Mouse (Mus musculus): ENCODE measurements around the gene Mlana. TPM values are rescaled to one million over a fixed set of nuclear protein-coding genes. Genes with fewer than 3 reads are reported as not detected.
A peak's percentile ranks its signal among the peaks of the same experiment; 100 is the strongest.

Gene Mlana
- total RNA-seq, 2 experiments from 2014 or later: 0.56 to 0.79 TPM

GRCm38 (mm10) chr19:29718476-29718875, 20.9 kb downstream of the Mlana start:
- no peak for TF ChIP-seq CTCF (conservative IDR thresholded peaks at IDR 0.05)
- Histone ChIP-seq H3K27ac (no peak overlapping the region), H3K4me3 (no peak overlapping the region)
- DNase-seq (ENCODE audit: low spot score in 2 of 2): no peak

GRCm38 (mm10) chr19:29735421-29735820, 37.8 kb downstream of the Mlana start:
- no peak for TF ChIP-seq CTCF (conservative IDR thresholded peaks at IDR 0.05)
- Histone ChIP-seq H3K27ac (no peak overlapping the region), H3K4me3 (no peak overlapping the region)
- DNase-seq (ENCODE audit: low spot score in 2 of 2): no peak

DNA sequence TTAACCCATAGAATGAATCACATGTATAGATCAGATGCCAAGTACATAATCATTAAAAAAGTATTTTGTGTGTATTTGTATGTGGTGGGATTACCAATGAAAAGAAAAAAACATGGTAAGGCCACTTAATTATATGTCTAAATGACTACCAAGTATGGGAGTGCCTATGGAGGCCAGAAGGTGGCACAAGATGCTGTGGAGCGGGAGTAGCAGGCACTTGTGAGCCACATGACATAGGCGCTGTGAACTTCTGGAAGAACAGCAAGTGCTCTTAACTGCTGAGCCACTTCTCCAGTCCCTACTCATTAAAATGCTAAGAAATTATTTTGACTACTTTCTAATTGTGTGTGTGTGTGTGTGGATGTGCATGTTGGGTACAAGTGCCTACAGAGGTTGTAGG, 42.0 kb downstream of the Mlana start:
- Histone ChIP-seq H3K4me3 (no peak overlapping the region), H3K27ac (no peak overlapping the region)
- no peak for DNase-seq (ENCODE audit: low spot score in 2 of 2)
- TF ChIP-seq CTCF (conservative IDR thresholded peaks at IDR 0.05): peak; percentile 23; the same call in 1 of the 2 replicates

GRCm38 (mm10) chr19:29740661-29741060, 43.0 kb downstream of the Mlana start:
- no peak for DNase-seq (ENCODE audit: low spot score in 2 of 2)
- Histone ChIP-seq H3K4me3 (no peak overlapping the region), H3K27ac (no peak overlapping the region)
- TF ChIP-seq CTCF (conservative IDR thresholded peaks at IDR 0.05): no peak

- no peak for TF ChIP-seq CTCF (conservative IDR thresholded peaks at IDR 0.05)
- Histone ChIP-seq H3K27ac (no peak overlapping the region), H3K4me3 (no peak overlapping the region)
- DNase-seq (ENCODE audit: low spot score in 2 of 2): no peak
Measured at GRCm38 (mm10) chr19:29743531-29743930, 45.9 kb downstream of the Mlana start.

- no peak overlapping the region for H3K4me3 ChIP-seq
- no peak for TF ChIP-seq CTCF (conservative IDR thresholded peaks at IDR 0.05)
- no peak for DNase-seq (ENCODE audit: low spot score in 2 of 2)
- H3K27ac ChIP-seq: no peak overlapping the region
Measured at GRCm38 (mm10) chr19:29750994-29751393, 53.4 kb downstream of the Mlana start.

GRCm38 (mm10) chr19:29753939-29754338, 56.3 kb downstream of the Mlana start:
- Histone ChIP-seq H3K4me3 (no peak overlapping the region), H3K27ac (no peak overlapping the region)
- TF ChIP-seq CTCF (conservative IDR thresholded peaks at IDR 0.05): no peak
- no peak for DNase-seq (ENCODE audit: low spot score in 2 of 2)

Other genes with a start within 250 kb of the Mlana start
- gene Ric1, start 175.5 kb upstream of the Mlana start, total RNA-seq (2021): 10 to 100 TPM; 38.7 to 47.3 TPM
- gene Ermp1, start 49.4 kb upstream of the Mlana start, total RNA-seq (2021): 10 to 100 TPM; 57.0 to 59.3 TPM
- 10 to 100 TPM; 40.9 to 41.2 TPM for gene 9930021J03Rik, start 108.2 kb downstream of the Mlana start, total RNA-seq (2021)
- gene Ranbp6, start 115.2 kb downstream of the Mlana start, total RNA-seq (2021): 10 to 100 TPM; 34.7 TPM
- 10 to 100 TPM; 50.9 to 55.7 TPM for gene Il33, start 227.3 kb downstream of the Mlana start, total RNA-seq (2021)